Mouse (Mus musculus): ENCODE measurements at regions not wholly inside any gene's neighbourhood (a gene's known extent, or its start where the extent isn't known, plus 50 kb on each side); places are given as distances from the start of the nearest gene placed in this dataset.

DNA sequence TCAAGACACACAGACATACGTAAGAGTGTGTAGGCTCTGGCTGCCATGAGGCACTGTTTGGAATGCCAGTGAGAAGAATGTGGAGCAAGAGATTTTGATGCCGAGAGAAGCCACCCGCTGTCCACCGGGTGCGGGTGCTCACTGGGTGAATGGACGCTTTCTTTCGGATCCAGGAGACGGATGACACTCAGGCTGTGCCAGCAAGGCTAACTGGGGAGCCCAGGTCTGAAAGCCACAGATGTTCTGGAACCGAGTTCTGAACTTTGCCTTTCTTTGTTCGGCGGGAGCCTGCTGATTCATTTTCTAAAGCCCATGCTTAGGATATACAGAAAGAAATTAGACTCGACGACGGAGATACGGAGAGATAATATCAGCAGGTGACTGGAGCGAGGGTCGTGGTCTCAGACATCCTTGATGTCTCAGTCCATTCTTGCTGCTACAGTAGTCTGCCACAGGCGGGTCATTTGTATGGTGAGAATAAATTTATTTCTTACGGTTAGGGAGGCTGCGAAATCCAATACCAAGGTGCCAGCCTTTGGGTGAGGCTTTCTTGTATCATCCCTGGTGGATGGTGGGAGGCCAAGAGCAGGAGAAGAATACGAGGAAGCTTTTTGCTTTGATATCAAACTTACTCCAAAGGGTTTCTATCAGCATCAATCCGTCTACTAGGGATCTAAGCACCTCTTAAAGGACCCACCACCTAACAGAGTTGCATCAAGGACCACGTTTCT, 80.4 kb upstream of the Cpm start:
- no peak for DNase-seq (ENCODE audit: low spot score)
- no peaks in the 10 kb centered on the region for H3K36me3 ChIP-seq
- H3K27me3 ChIP-seq (ENCODE audit: low read depth, poor library complexity, severe bottlenecking) = no peaks in the 10 kb centered on the region; the same call in 1 of the 2 replicates
- 92% methylated on average over 23 of the region's 23 CpGs for WGBS
- peaks cover 7% of the 10 kb centered on the region; the same call in 1 of the 2 replicates for H3K4me1 ChIP-seq
- no peak overlapping the region for H3K27ac ChIP-seq (replicated peaks)
- no peak overlapping the region for H3K4me3 ChIP-seq
- H3K9me3 ChIP-seq (replicated peaks) = no peaks in the 10 kb centered on the region

- Histone ChIP-seq H3K27ac (replicated peaks) (no peak overlapping the region), H3K27me3 (ENCODE audit: low read depth, poor library complexity, severe bottlenecking) (no peaks in the 10 kb centered on the region; the same call in 1 of the 2 replicates), H3K36me3 (no peaks in the 10 kb centered on the region), H3K9me3 (replicated peaks) (no peaks in the 10 kb centered on the region), H3K4me1 (peaks cover 7% of the 10 kb centered on the region; the same call in 1 of the 2 replicates), H3K4me3 (no peak overlapping the region)
- DNase-seq (ENCODE audit: low spot score) = no peak
- 88% methylated on average over 4 of the region's 4 CpGs for WGBS
Measured at GRCm38 (mm10) chr10:117548262-117548661, 81.0 kb upstream of the Cpm start.

- Histone ChIP-seq H3K4me3 (no peak overlapping the region), H3K4me1 (peaks cover 7% of the 10 kb centered on the region; the same call in 1 of the 2 replicates), H3K27ac (replicated peaks) (no peak overlapping the region), H3K36me3 (no peaks in the 10 kb centered on the region), H3K9me3 (replicated peaks) (no peaks in the 10 kb centered on the region), H3K27me3 (ENCODE audit: low read depth, poor library complexity, severe bottlenecking) (no peaks in the 10 kb centered on the region; the same call in 1 of the 2 replicates)
- WGBS = 80% methylated on average over 6 of the region's 6 CpGs
- DNase-seq (ENCODE audit: low spot score) = no peak
Measured at GRCm38 (mm10) chr10:117547275-117547674, 82.0 kb upstream of the Cpm start.

DNA sequence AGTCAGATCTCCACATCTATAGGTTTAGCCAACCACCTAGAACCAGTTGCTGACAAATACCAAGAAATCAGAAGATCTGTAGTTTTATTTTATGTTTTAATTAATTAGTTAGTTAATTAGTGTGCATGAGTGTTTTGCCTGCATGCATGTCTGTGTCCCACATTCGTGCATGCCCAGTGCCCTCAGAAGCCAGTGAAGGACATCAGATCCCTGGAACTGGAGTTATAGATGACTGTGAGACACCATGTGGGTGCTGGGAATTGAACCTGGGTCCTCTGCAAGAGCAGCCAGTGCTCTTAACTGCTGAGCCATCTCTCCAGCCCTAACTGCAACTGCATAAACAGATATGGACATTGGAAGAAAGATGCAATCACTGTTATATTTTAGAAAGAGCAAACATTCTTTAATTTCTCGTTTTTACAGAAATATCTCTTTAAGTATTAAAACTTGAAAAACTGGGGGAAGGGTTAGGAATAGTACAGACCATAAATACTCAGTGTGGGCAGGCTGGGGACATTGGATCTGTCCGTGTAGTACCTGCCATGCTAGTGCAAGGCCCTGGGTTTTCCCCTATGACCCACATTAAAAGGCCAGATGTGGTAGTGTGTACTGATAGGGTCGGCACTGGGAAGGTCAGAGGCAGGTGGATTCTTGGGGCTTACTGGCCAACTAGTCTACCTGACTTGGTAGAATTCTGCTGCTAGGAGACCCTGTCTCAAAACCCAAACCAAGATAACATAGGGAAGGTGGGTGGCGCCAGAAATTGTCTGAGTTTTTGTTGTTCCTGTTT, 83.3 kb upstream of the Cpm start:
- no peaks in the 10 kb centered on the region for H3K9me3 ChIP-seq (replicated peaks)
- no peak for DNase-seq (ENCODE audit: low spot score)
- WGBS = 90% methylated on average over 5 of the region's 5 CpGs
- H3K4me3 ChIP-seq = no peak overlapping the region
- no peak overlapping the region for H3K27ac ChIP-seq (replicated peaks)
- no peaks in the 10 kb centered on the region; the same call in 1 of the 2 replicates for H3K27me3 ChIP-seq (ENCODE audit: low read depth, poor library complexity, severe bottlenecking)
- H3K36me3 ChIP-seq = no peaks in the 10 kb centered on the region
- H3K4me1 ChIP-seq = peaks cover 7% of the 10 kb centered on the region; the same call in 1 of the 2 replicates

DNA sequence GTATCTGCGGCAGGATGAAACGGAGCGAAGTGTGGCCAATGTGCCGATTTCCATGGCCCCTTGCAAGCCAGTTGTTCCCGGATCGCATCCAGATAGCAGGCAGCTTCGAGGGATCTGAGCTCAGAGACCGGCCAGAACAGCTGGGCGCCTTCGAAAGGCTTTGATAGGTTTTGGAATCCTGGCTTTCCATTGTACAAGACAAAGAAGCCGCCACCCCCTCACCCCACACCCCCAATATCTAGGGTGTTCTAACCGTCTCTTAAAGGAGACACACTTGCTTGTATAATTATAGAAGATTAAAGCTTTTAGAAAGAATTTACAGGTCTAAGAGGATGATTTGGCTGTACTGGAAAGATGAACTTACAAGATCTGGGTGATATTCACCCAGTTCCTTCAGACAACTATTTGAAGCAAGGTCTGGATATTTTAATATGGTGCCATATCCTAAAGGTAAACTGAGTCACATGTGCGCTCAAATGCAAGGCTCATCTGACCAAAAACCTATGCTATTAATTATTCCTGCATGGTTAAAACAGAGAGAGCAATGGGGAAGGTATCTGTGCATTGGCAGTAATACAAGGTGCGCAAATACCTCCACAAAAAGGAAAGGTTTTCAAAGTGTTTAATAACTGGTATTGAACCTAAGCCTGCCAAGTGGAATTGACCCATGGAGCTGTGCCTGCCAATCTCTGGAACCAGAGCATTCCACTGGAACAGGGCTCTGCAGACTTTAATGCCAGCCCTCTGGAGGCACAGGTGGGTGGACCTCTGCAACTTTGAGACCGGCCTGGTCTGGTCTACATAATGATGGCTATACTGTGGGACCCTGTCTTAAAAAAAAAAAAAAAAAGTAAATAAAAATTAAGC, 84.4 kb upstream of the Cpm start:
- H3K27ac ChIP-seq (replicated peaks) = no peak overlapping the region
- 48% methylated on average over 15 of the region's 15 CpGs for WGBS
- H3K4me1 ChIP-seq = peaks cover 7% of the 10 kb centered on the region; the same call in 1 of the 2 replicates
- no peaks in the 10 kb centered on the region; the same call in 1 of the 2 replicates for H3K27me3 ChIP-seq (ENCODE audit: low read depth, poor library complexity, severe bottlenecking)
- H3K4me3 ChIP-seq = no peak overlapping the region
- H3K9me3 ChIP-seq (replicated peaks) = no peaks in the 10 kb centered on the region
- peak; percentile 29 for DNase-seq (ENCODE audit: low spot score)
- H3K36me3 ChIP-seq = no peaks in the 10 kb centered on the region

GRCm38 (mm10) chr10:117543995-117544679, 85.2 kb upstream of the Cpm start:
- no peak overlapping the region for H3K4me3 ChIP-seq
- no peaks in the 10 kb centered on the region for H3K9me3 ChIP-seq (replicated peaks)
- 88% methylated on average over 13 of the region's 13 CpGs for WGBS
- H3K36me3 ChIP-seq = no peaks in the 10 kb centered on the region
- no peak overlapping the region for H3K27ac ChIP-seq (replicated peaks)
- no peaks in the 10 kb centered on the region; the same call in 1 of the 2 replicates for H3K27me3 ChIP-seq (ENCODE audit: low read depth, poor library complexity, severe bottlenecking)
- no peak for DNase-seq (ENCODE audit: low spot score)
- H3K4me1 ChIP-seq = peaks cover 7% of the 10 kb centered on the region; the same call in 1 of the 2 replicates

- WGBS = 96% methylated on average over 6 of the region's 6 CpGs
- H3K27ac ChIP-seq (replicated peaks) = no peak overlapping the region
- no peak for DNase-seq (ENCODE audit: low spot score)
- H3K27me3 ChIP-seq (ENCODE audit: low read depth, poor library complexity, severe bottlenecking) = no peaks in the 10 kb centered on the region; the same call in 1 of the 2 replicates
- no peaks in the 10 kb centered on the region for H3K9me3 ChIP-seq (replicated peaks)
- H3K36me3 ChIP-seq = no peaks in the 10 kb centered on the region
- H3K4me3 ChIP-seq = no peak overlapping the region
- H3K4me1 ChIP-seq = peaks cover 7% of the 10 kb centered on the region; the same call in 1 of the 2 replicates
Measured at GRCm38 (mm10) chr10:117543696-117543950, 85.7 kb upstream of the Cpm start.

GRCm38 (mm10) chr10:117542886-117543695, 86.2 kb upstream of the Cpm start:
- WGBS = 86% methylated on average over 5 of the region's 5 CpGs
- Histone ChIP-seq H3K9me3 (replicated peaks) (no peaks in the 10 kb centered on the region), H3K27me3 (ENCODE audit: low read depth, poor library complexity, severe bottlenecking) (no peaks in the 10 kb centered on the region; the same call in 1 of the 2 replicates), H3K36me3 (no peaks in the 10 kb centered on the region), H3K27ac (replicated peaks) (no peak overlapping the region), H3K4me3 (no peak overlapping the region), H3K4me1 (peaks cover 7% of the 10 kb centered on the region; the same call in 1 of the 2 replicates)
- DNase-seq (ENCODE audit: low spot score) = no peak

DNA sequence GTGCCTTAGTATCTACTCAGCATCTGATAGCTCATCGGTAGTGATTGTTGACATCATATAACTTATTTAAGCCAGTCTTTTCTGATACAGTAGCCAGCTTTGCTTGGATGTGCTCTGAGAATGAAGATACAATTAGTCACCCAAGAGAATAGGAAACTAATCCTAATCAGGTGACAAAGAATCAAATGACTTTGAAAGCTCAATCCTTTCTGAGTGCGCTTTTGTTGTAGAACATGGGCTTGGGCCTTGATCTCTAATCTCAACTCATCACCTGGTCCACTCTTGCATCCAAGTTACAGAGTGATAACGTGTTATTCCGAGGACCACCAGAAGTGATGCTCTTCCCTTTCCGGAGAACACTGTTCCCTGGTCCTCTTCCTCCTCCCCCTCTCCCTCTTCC, 86.9 kb upstream of the Cpm start:
- no peaks in the 10 kb centered on the region for H3K9me3 ChIP-seq (replicated peaks)
- H3K36me3 ChIP-seq = no peaks in the 10 kb centered on the region
- H3K4me1 ChIP-seq = peaks cover 7% of the 10 kb centered on the region; the same call in 1 of the 2 replicates
- 82% methylated on average over 5 of the region's 5 CpGs for WGBS
- DNase-seq (ENCODE audit: low spot score) = no peak
- H3K4me3 ChIP-seq = no peak overlapping the region
- no peak overlapping the region for H3K27ac ChIP-seq (replicated peaks)
- no peaks in the 10 kb centered on the region; the same call in 1 of the 2 replicates for H3K27me3 ChIP-seq (ENCODE audit: low read depth, poor library complexity, severe bottlenecking)

GRCm38 (mm10) chr10:117541487-117541886, 87.8 kb upstream of the Cpm start:
- H3K27ac ChIP-seq (replicated peaks) = no peak overlapping the region
- H3K9me3 ChIP-seq (replicated peaks) = no peaks in the 10 kb centered on the region
- no peak for DNase-seq (ENCODE audit: low spot score)
- H3K4me3 ChIP-seq = no peak overlapping the region
- no peaks in the 10 kb centered on the region for H3K36me3 ChIP-seq
- peaks cover 7% of the 10 kb centered on the region; the same call in 1 of the 2 replicates for H3K4me1 ChIP-seq
- H3K27me3 ChIP-seq (ENCODE audit: low read depth, poor library complexity, severe bottlenecking) = no peaks in the 10 kb centered on the region; the same call in 1 of the 2 replicates
- 85% methylated on average over 2 of the region's 2 CpGs for WGBS

GRCm38 (mm10) chr10:117540747-117541398, 88.4 kb upstream of the Cpm start:
- Histone ChIP-seq H3K4me3 (no peak overlapping the region), H3K27ac (replicated peaks) (no peak overlapping the region), H3K4me1 (peaks cover 7% of the 10 kb centered on the region; the same call in 1 of the 2 replicates), H3K36me3 (no peaks in the 10 kb centered on the region), H3K9me3 (replicated peaks) (no peaks in the 10 kb centered on the region), H3K27me3 (ENCODE audit: low read depth, poor library complexity, severe bottlenecking) (no peaks in the 10 kb centered on the region; the same call in 1 of the 2 replicates)
- 90% methylated on average over 2 of the region's 2 CpGs for WGBS
- DNase-seq (ENCODE audit: low spot score) = no peak

Data from midbrain, embryonic 10.5 days (tissue).